Mouse (Mus musculus) heart, embryonic 15.5 days (tissue): ENCODE data around the gene Gm20605. TPM values are rescaled to one million over a fixed set of nuclear protein-coding genes. Genes with fewer than 3 reads are reported as not detected.

ENCODE experiments used
- ATAC-seq: fragments of 200-750 bp; cut with Nextera tagmentation; replicated peaks from 2 replicates; pipeline ENCODE4 v1.8.0; 2017; ENCODE audit warnings: low read depth, moderate TSS enrichment; ENCODE audit not compliant: insufficient number of reproducible peaks, insufficient read depth, low FRiP score
- H3K27ac ChIP-seq: fragments of 300-500 bp; sonication (generic); 2 replicates; pipeline ENCODE4 v1.5.1; 2015; ENCODE audit warnings: mild to moderate bottlenecking, inconsistent platforms
- H3K27me3 ChIP-seq: fragments of 300-500 bp; sonication (generic); 2 replicates; pipeline ENCODE4 v1.6.1; 2015; ENCODE audit warnings: inconsistent platforms
- H3K36me3 ChIP-seq: fragments of 300-500 bp; sonication (generic); 2 replicates; pipeline ENCODE4 v1.6.1; 2015; ENCODE audit warnings: mild to moderate bottlenecking, inconsistent platforms
- H3K4me1 ChIP-seq: fragments of 300-500 bp; sonication (generic); replicated peaks from 2 replicates; pipeline ENCODE4 v1.6.1; 2015; ENCODE audit warnings: inconsistent platforms
- H3K4me2 ChIP-seq: fragments of 300-500 bp; sonication (generic); 2 replicates; pipeline ENCODE4 v1.6.1; 2015; ENCODE audit warnings: inconsistent platforms, mild to moderate bottlenecking, moderate library complexity
- H3K4me3 ChIP-seq: fragments of 300-500 bp; sonication (generic); 2 replicates; pipeline ENCODE4 v1.5.1; 2015; ENCODE audit warnings: mild to moderate bottlenecking, inconsistent platforms
- H3K9ac ChIP-seq: fragments of 300-500 bp; sonication (generic); 2 replicates; pipeline ENCODE4 v1.6.1; 2015; ENCODE audit warnings: mild to moderate bottlenecking, inconsistent platforms
- H3K9me3 ChIP-seq: fragments of 300-500 bp; sonication (generic); replicated peaks from 2 replicates; pipeline ENCODE4 v1.6.1; 2016; ENCODE audit warnings: inconsistent platforms
- WGBS: fragments of 180-500 bp; shearing (Covaris S2); methylation state at CpG from one replicate; pipeline ENCODE4 v1.1.7; 2015; ENCODE audit warnings: mixed read lengths; 5-methylcytosine and 5-hydroxymethylcytosine counted together
- polyA plus RNA-seq: library from polyadenylated mRNA; unstranded; fragments of >200 nt; fragmentation: Nextera tagmentation; extraction: Ambion mirVana; gene quantifications from 2 replicates; pipeline ENCODE4 v1.2.1, GENCODE M21; 2015

The Gm20605 gene
- polyA plus RNA-seq, 1 experiment from 2014 or later = 7.1 TPM

GRCm38 (mm10) chr5:137639472-137639871 lies 10.5 kb downstream of the Gm20605 start:
- no peaks in the 10 kb centered on the region for H3K9me3 ChIP-seq
- H3K9ac ChIP-seq = no peak overlapping the region
- no peak overlapping the region for H3K4me3 ChIP-seq
- peaks cover 15% of the 10 kb centered on the region for H3K27me3 ChIP-seq
- no peak overlapping the region for H3K4me2 ChIP-seq
- peaks cover 11% of the 10 kb centered on the region for H3K4me1 ChIP-seq
- no peak for ATAC-seq
- H3K27ac ChIP-seq = no peak overlapping the region
- 69% methylated on average over 7 of the region's 7 CpGs for WGBS
- H3K36me3 ChIP-seq = peaks cover 52% of the 10 kb centered on the region

DNA sequence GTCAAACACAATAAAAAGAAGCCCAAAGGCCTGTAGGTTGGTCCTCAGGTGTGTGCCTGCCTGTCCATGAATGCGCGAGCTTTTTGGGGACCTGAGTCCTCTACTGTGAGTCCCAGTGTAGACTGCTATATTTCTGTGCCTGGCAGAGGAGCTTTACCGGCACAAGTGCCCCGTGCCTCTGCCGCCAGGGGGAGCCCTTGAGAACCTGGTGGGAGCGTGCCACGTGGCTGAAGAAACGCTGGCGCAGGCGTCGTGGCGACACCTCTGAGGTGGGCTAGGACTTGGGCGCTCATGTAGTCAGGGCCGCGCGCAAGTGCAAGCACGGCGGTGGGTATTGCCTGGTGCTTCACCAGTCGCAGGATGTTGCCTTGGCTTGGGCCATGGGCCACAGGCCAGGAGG lies 12.1 kb downstream of the Gm20605 start, which contains the start of gene Sap25:
Sap25 (plus strand) TSS at position 281 of the 400 bp plus-strand sequence.
- no peak within 1 kb of the TSS for H3K9ac ChIP-seq
- H3K4me3 ChIP-seq = no peak within 1 kb of the TSS
- H3K27ac ChIP-seq = no peak within 1 kb of the TSS
- H3K9me3 ChIP-seq = no peaks in the 10 kb centered on the region
- H3K36me3 ChIP-seq = peaks cover 42% of the 10 kb centered on the region
- H3K4me1 ChIP-seq = peaks cover 24% of the 10 kb centered on the region
- no peak within 1 kb of the TSS for H3K4me2 ChIP-seq
- WGBS = 85% methylated on average over 19 of the region's 19 CpGs
- no peak for ATAC-seq
- H3K27me3 ChIP-seq = peaks cover 29% of the 10 kb centered on the region

DNA sequence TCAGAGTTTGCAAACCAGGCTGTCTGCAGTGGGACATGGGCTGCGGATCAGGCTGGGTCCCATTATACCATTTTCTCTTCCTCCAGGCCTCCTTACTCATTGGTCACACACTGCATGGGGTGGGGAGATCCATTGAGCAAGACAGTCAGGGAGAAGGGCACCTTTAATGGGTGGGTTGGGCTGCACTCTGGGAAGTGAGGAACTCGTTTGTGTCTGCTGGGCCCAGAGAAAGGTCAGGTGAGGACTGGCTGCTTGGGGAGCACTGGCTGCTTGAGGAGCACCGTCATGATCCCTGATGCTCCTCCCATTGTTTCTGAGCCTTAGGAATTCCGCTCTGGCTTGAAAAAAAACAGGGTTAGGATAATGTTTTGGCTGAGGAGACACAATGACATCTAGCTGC lies 13.9 kb downstream of the Gm20605 start:
- H3K9me3 ChIP-seq = no peaks in the 10 kb centered on the region
- H3K9ac ChIP-seq = no peak overlapping the region
- ATAC-seq = no peak
- peaks cover 27% of the 10 kb centered on the region for H3K4me1 ChIP-seq
- H3K4me2 ChIP-seq = no peak overlapping the region
- peaks cover 34% of the 10 kb centered on the region for H3K27me3 ChIP-seq
- H3K36me3 ChIP-seq = peaks cover 24% of the 10 kb centered on the region
- H3K27ac ChIP-seq = no peak overlapping the region
- no peak overlapping the region for H3K4me3 ChIP-seq
- 51% methylated on average over 4 of the region's 4 CpGs for WGBS

DNA sequence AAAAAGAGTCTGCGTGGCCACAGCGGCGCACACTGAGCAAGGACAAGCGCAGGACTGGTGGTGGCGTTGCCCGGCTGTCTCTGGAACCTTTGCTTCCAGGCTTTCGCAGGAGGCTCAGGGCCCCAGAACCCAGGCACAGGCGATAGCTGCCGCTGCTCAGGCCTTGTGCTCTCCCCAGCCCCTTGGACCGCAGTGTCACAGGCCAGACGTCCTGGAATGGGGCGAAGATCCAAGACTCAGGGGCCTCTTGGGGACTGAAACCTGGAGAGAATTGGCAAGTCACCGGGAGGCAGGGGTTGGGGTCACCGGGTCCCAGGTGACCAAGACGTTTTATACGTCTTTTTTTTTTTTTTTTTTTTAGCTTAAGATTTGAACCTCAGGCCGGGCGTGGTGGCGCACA lies 15.5 kb downstream of the Gm20605 start:
- H3K36me3 ChIP-seq = peaks cover 14% of the 10 kb centered on the region
- no peak overlapping the region for H3K4me3 ChIP-seq
- no peak for ATAC-seq
- no peaks in the 10 kb centered on the region for H3K9me3 ChIP-seq
- no peak overlapping the region for H3K4me2 ChIP-seq
- peaks cover 35% of the 10 kb centered on the region for H3K4me1 ChIP-seq
- H3K27ac ChIP-seq = no peak overlapping the region
- 41% methylated on average over 19 of the region's 19 CpGs for WGBS
- H3K27me3 ChIP-seq = peaks cover 34% of the 10 kb centered on the region
- no peak overlapping the region for H3K9ac ChIP-seq

DNA sequence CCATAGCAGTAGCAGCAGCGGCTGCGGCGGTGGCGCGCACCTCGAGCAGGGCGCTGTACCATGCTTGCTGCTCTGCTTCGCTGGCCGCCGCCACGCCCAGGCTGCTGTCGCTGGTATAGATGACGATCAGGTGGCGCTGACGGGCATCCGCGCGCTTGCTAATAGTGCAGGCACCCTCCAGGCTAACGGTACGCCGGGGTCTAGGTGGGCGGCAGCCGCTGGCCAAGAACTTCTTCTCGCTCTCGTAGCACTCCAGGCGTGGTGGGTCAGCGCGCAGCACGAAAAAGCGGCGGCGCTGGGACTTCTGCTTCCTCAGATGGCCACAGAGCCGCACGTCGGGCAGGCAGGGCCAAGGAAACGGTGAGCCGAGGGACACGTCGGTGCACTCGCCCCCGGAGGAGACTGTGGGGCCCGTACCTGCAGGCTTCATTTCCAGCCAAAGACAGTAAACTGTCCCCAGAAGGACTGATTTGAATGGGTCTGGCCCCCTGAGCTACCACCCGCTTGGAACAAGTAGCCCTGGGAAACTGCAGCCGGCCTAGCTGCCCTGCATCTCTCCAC lies 16.2 kb downstream of the Gm20605 start:
- Histone ChIP-seq H3K9ac (peak overlapping the region; percentile 35; the same call in 1 of the 2 replicates), H3K9me3 (no peaks in the 10 kb centered on the region), H3K27me3 (peaks cover 34% of the 10 kb centered on the region), H3K27ac (no peak overlapping the region), H3K4me2 (peak overlapping the region; percentile 76), H3K4me1 (peaks cover 42% of the 10 kb centered on the region), H3K4me3 (peak overlapping the region; percentile 48), H3K36me3 (peaks cover 7% of the 10 kb centered on the region)
- WGBS = 2% methylated on average over 44 of the region's 44 CpGs
- no peak for ATAC-seq

GRCm38 (mm10) chr5:137645652-137646091 lies 16.7 kb downstream of the Gm20605 start, which contains the start of gene Irs3:
TSS of gene Irs3 (minus strand) at chr5:137645714.
- Histone ChIP-seq H3K27me3 (peaks cover 34% of the 10 kb centered on the region), H3K27ac (no peak within 1 kb of the TSS), H3K4me1 (peaks cover 38% of the 10 kb centered on the region)

DNA sequence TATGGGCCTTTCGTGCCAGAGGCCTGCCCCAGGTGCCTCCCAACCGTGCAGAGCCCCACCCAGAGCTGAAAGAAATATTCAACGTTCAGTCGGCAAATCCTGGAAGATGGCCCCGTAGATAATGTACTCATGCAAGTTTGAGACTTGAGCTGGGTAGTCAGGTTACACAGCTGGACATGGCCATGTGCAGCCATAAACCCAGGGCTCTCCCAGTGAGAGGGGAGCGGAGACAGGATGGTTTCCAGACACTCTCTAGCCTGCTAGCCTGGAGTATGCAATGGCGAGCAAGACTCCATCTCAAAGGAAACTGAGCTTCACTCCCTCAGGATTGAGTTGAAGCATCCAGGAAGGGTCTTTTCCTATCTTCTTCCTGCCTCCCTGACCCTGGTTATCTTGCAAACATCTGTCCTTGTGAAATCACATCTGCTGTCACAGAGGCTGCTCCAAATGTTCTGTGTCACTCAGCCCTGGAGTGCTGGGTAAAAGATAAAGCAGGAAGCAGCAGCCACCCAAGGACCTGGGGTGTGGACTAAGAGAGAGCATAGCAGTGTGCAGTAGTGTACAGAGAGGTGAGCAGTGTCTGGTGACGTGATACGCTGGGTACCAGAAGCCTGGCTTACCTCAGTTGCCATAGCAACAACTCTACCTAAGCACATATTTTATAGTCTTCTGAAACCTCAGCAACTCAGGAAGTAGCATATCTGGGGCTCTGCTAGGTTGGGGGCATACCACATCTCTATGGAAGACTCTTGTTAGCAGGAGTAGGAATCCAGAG lies 19.0 kb downstream of the Gm20605 start:
- Histone ChIP-seq H3K9me3 (no peaks in the 10 kb centered on the region), H3K4me2 (no peak overlapping the region), H3K4me3 (no peak overlapping the region), H3K27me3 (peaks cover 33% of the 10 kb centered on the region), H3K36me3 (0 out of 2 replicates have a peak, but pooled peaks cover 2% of the 10 kb centered on the region), H3K9ac (no peak overlapping the region), H3K4me1 (peaks cover 35% of the 10 kb centered on the region), H3K27ac (no peak overlapping the region)
- WGBS = 45% methylated on average over 9 of the region's 9 CpGs
- ATAC-seq = no peak

More at GRCm38 (mm10) chr5:137645652-137646091, 16.7 kb downstream of the Gm20605 start, which contains the start of gene Irs3:
- no peaks in the 10 kb centered on the region for H3K9me3 ChIP-seq
- H3K36me3 ChIP-seq = peaks cover 3% of the 10 kb centered on the region
- ATAC-seq = no peak
- H3K4me3 ChIP-seq = peak within 1 kb of the TSS; percentile 48
- peak within 1 kb of the TSS; percentile 35; the same call in 1 of the 2 replicates for H3K9ac ChIP-seq
- H3K4me2 ChIP-seq = peak within 1 kb of the TSS; percentile 76
- 20% methylated on average over 11 of the region's 11 CpGs for WGBS

DNA sequence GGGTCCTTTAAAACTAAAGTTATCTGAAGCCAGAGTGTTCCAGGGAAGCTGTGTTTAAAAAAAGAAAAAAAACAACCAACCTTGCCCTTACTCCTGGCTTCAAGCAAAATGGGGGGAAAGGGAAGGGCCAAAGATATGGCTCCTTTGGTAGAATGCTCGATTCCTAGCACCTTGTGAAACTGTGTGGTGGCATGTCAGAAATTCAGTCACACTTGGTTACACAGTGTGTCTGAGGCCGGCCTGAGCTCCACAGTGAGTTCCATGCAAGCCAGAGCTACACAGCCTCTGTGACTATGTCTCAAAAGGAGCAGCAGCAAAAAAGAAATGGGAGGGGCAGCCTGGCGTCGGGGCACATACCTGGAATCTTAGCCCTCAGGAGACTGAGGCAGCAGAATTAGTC lies 20.3 kb downstream of the Gm20605 start:
- H3K36me3 ChIP-seq = 0 out of 2 replicates have a peak, but pooled peaks cover 10% of the 10 kb centered on the region
- peaks cover 21% of the 10 kb centered on the region for H3K27me3 ChIP-seq
- no peak overlapping the region for H3K4me3 ChIP-seq
- H3K4me2 ChIP-seq = no peak overlapping the region
- no peaks in the 10 kb centered on the region for H3K9me3 ChIP-seq
- WGBS = 32% methylated on average over 4 of the region's 4 CpGs
- peak overlapping the region; percentile 34; the same call in 1 of the 2 replicates for H3K27ac ChIP-seq
- H3K4me1 ChIP-seq = peaks cover 33% of the 10 kb centered on the region
- no peak for ATAC-seq
- H3K9ac ChIP-seq = no peak overlapping the region

DNA sequence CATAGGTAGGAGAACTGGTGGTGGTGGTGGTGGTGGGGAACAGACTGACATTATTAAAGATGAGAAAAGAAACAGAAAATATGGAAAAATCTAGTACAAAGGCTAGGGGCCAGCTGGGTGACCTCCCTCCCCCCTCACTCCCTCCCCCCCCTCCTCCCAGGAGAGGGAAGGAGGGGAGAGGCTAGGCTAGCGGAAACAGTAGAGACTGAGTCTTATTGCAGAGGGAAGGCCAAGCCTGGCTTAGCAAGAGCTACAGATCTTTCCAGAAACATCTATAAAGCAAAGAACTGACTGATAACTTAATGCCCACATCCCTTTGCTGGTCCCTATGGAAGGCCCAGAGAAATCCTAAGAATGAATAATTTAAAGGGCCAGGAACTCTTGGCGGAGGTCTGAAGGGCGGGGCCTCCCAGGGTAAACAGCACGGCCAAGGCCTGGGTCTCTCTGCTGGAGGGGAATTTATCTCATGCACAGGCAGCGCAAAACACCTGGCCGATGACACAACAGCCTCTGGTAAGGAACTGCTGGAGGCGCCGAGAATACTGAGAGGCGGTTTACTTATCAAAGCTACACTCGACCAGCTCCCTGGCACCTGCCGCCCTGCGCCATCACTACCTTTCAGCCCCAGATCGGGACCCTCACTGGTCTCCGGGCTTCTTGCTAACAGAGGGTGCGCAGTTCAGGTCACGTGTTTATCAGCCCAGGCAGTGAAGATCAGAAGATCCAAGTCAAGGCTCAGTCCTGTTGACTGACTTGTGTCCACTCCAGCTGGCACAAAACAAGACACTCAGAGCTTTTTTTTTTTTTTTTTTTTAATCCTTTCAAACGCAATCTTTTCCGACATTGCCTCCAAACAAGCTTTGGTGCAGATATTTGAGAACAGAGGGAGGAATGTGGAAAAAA lies 20.9 kb downstream of the Gm20605 start:
- Histone ChIP-seq H3K4me3 (no peak overlapping the region), H3K9me3 (no peaks in the 10 kb centered on the region), H3K4me1 (peaks cover 28% of the 10 kb centered on the region), H3K27ac (peak overlapping the region; percentile 34; the same call in 1 of the 2 replicates), H3K27me3 (peaks cover 14% of the 10 kb centered on the region), H3K36me3 (0 out of 2 replicates have a peak, but pooled peaks cover 10% of the 10 kb centered on the region), H3K4me2 (peak overlapping the region; percentile 44), H3K9ac (peak overlapping the region; percentile 46)
- 18% methylated on average over 18 of the region's 18 CpGs for WGBS
- no peak for ATAC-seq

- no peak overlapping the region for H3K4me3 ChIP-seq
- H3K27ac ChIP-seq = no peak overlapping the region
- 17% methylated on average over 3 of the region's 3 CpGs for WGBS
- H3K9ac ChIP-seq = no peak overlapping the region
- H3K36me3 ChIP-seq = 0 out of 2 replicates have a peak, but pooled peaks cover 12% of the 10 kb centered on the region
- H3K4me1 ChIP-seq = peaks cover 22% of the 10 kb centered on the region
- H3K27me3 ChIP-seq = no peaks in the 10 kb centered on the region
- H3K4me2 ChIP-seq = no peak overlapping the region
- H3K9me3 ChIP-seq = no peaks in the 10 kb centered on the region
- ATAC-seq = no peak
Measured at GRCm38 (mm10) chr5:137652474-137652873, 23.5 kb downstream of the Gm20605 start.

- no peak overlapping the region for H3K9ac ChIP-seq
- ATAC-seq = no peak
- H3K27me3 ChIP-seq = no peaks in the 10 kb centered on the region
- 89% methylated on average over 10 of the region's 10 CpGs for WGBS
- peaks cover 15% of the 10 kb centered on the region for H3K4me1 ChIP-seq
- H3K36me3 ChIP-seq = peaks cover 18% of the 10 kb centered on the region; the same call in 1 of the 2 replicates
- no peak overlapping the region for H3K4me3 ChIP-seq
- H3K27ac ChIP-seq = no peak overlapping the region
- H3K9me3 ChIP-seq = no peaks in the 10 kb centered on the region
- no peak overlapping the region for H3K4me2 ChIP-seq
Measured at GRCm38 (mm10) chr5:137653366-137653765, 24.4 kb downstream of the Gm20605 start.
